Mouse (Mus musculus): ENCODE measurements around the gene Trdmt1. TPM values are rescaled to one million over a fixed set of nuclear protein-coding genes. Genes with fewer than 3 reads are reported as not detected.

Gene Trdmt1
- polyA plus RNA-seq, 1 experiment: 3.1 TPM

DNA sequence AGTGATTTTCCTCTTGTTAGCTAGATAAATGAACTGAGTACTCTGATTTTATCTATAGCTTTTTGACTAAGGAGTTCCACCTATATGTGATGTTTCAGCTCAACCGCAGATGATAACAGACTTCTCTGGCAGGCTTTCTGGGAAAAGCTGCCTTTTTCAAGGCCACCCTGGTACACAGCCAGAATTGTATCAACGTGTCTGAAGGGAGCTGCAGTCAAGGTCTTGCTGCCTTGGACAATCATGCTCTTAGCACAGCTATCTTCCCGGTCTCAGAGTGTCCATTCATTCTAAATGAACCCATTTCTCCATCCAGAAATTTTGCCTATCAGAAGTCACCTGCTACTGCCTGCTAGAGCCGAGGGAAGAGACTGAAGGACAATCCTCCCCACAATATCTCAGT is 16.9 kb downstream of the Trdmt1 start:
- TF ChIP-seq CTCF (IDR thresholded peaks at IDR 0.05; ENCODE audit: control insufficient read depth, insufficient read depth, low read length) (no peak), POLR2A (IDR thresholded peaks at IDR 0.05; ENCODE audit: borderline replicate concordance, control insufficient read depth, low read depth, low read length) (no peak)
- Histone ChIP-seq H3K4me3 (replicated peaks; ENCODE audit: control insufficient read depth, low read depth, low read length) (no peak overlapping the region), H3K27ac (ENCODE audit: control insufficient read depth, insufficient read depth, low read depth, low read length, poor library complexity) (no peak overlapping the region), H3K4me1 (ENCODE audit: control insufficient read depth, insufficient read depth, low read length) (no peaks in the 10 kb centered on the region)
- 77% methylated on average over 4 of the region's 4 CpGs for WGBS

GRCm38 (mm10) chr2:13527125-13527524 is 17.3 kb downstream of the Trdmt1 start:
- WGBS: 69% methylated on average over 2 of the region's 2 CpGs
- TF ChIP-seq CTCF (IDR thresholded peaks at IDR 0.05; ENCODE audit: control insufficient read depth, insufficient read depth, low read length): no peak
- no peak for TF ChIP-seq POLR2A (IDR thresholded peaks at IDR 0.05; ENCODE audit: borderline replicate concordance, control insufficient read depth, low read depth, low read length)
- no peak overlapping the region for H3K27ac ChIP-seq (ENCODE audit: control insufficient read depth, insufficient read depth, low read depth, low read length, poor library complexity)
- no peaks in the 10 kb centered on the region for H3K4me1 ChIP-seq (ENCODE audit: control insufficient read depth, insufficient read depth, low read length)
- no peak overlapping the region for H3K4me3 ChIP-seq (replicated peaks; ENCODE audit: control insufficient read depth, low read depth, low read length)

DNA sequence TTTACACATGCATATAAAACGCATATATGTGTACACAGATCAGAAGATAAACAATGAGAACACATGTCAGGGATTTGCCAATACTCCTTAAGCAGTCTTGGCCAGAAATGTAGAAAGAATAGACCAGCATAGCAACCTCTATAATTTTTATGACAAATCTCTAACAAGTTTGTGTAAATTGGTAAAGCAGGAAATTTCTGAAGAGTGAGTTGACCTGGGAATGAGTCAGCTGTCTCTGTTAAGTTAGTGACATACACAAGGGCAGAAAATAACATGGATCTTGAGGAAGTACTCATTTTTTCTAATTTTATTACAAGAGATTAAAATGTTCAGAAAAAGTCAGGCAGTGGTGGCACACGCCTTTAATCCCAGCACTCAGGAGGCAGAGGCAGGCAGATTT is 18.3 kb downstream of the Trdmt1 start:
- WGBS: 68% methylated on average over 2 of the region's 2 CpGs
- TF ChIP-seq CTCF (IDR thresholded peaks at IDR 0.05; ENCODE audit: control insufficient read depth, insufficient read depth, low read length) (no peak), POLR2A (IDR thresholded peaks at IDR 0.05; ENCODE audit: borderline replicate concordance, control insufficient read depth, low read depth, low read length) (no peak)
- no peak overlapping the region for H3K4me3 ChIP-seq (replicated peaks; ENCODE audit: control insufficient read depth, low read depth, low read length)
- no peak overlapping the region for H3K27ac ChIP-seq (ENCODE audit: control insufficient read depth, insufficient read depth, low read depth, low read length, poor library complexity)
- H3K4me1 ChIP-seq (ENCODE audit: control insufficient read depth, insufficient read depth, low read length): no peaks in the 10 kb centered on the region

DNA sequence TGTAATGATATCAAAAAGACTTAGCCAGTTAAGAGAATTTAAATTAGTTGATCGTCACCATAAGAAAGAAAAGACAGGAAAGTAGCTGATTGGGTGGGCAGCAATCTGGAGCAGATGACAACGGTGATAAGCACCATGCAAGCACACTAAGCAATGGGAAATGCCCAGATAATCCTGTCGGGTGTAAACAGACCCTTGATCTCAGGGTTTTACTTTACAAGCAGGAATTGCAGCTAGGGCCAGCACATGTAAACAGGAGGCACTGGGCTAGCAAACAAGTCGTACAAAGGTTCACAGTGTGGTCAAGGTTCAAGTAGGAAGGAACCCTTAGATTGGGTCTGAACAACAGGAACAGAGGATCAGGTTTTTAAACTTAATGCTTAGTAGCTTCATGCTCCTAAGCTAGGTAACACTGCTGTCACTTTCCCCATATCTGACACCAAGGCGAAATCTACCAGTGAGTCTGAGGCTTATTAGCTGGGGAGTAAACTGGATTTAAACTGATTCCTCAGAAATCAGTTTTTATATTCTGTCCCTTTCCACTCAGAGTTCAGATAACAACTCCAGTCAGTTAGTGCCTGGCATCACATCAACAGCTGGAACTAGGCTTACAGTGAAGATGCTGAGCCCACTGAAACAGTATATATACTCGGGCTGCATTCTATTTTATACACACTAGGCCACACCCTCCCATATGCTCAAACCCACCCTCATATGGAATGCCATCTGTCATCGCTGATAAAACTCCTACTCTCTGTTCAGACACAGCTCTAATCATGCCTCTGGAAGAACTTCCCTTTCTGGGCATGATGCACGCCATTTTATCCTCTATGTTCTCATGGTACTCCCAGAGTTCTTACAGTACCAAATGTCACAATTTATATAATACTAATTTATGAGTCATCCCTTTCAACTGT is 20.7 kb downstream of the Trdmt1 start:
- TF ChIP-seq CTCF (IDR thresholded peaks at IDR 0.05; ENCODE audit: control insufficient read depth, insufficient read depth, low read length): no peak
- no peak for TF ChIP-seq POLR2A (IDR thresholded peaks at IDR 0.05; ENCODE audit: borderline replicate concordance, control insufficient read depth, low read depth, low read length)
- Histone ChIP-seq H3K4me1 (ENCODE audit: control insufficient read depth, insufficient read depth, low read length) (no peaks in the 10 kb centered on the region), H3K4me3 (replicated peaks; ENCODE audit: control insufficient read depth, low read depth, low read length) (no peak overlapping the region), H3K27ac (ENCODE audit: control insufficient read depth, insufficient read depth, low read depth, low read length, poor library complexity) (no peak overlapping the region)
- WGBS: 60% methylated on average over 8 of the region's 8 CpGs

- WGBS: 60% methylated on average over 8 of the region's 8 CpGs
- Histone ChIP-seq H3K4me1 (ENCODE audit: control insufficient read depth, insufficient read depth, low read length) (no peaks in the 10 kb centered on the region), H3K4me3 (replicated peaks; ENCODE audit: control insufficient read depth, low read depth, low read length) (no peak overlapping the region), H3K27ac (ENCODE audit: control insufficient read depth, insufficient read depth, low read depth, low read length, poor library complexity) (no peak overlapping the region)
- TF ChIP-seq POLR2A (IDR thresholded peaks at IDR 0.05; ENCODE audit: borderline replicate concordance, control insufficient read depth, low read depth, low read length): no peak
Observed at GRCm38 (mm10) chr2:13522106-13522505, 22.4 kb downstream of the Trdmt1 start.

DNA sequence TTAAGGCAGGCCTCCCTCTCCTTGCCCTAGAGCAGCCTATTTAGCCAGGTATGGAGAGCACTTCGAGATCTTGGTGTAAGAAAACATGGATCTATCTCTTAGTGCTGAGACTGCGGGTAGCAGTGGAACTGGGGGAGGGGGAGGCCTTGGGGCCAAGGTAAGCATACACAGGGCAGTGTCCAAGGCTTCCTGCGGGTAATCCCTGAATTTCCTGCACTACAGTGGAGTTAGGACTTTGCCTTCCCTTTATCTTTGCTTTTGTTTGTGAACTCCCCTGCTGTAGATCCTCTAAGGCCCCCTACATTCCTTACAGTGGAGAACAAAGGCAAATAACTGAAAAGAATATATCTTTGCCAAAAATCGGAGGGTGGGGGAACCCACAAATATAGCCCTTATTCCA is 29.5 kb downstream of the Trdmt1 start:
- Histone ChIP-seq H3K4me3 (replicated peaks; ENCODE audit: control insufficient read depth, low read depth, low read length) (no peak overlapping the region), H3K4me1 (ENCODE audit: control insufficient read depth, insufficient read depth, low read length) (no peaks in the 10 kb centered on the region), H3K27ac (ENCODE audit: control insufficient read depth, insufficient read depth, low read depth, low read length, poor library complexity) (no peak overlapping the region)
- WGBS: 86% methylated on average over 4 of the region's 4 CpGs
- TF ChIP-seq POLR2A (IDR thresholded peaks at IDR 0.05; ENCODE audit: borderline replicate concordance, control insufficient read depth, low read depth, low read length) (no peak), CTCF (IDR thresholded peaks at IDR 0.05; ENCODE audit: control insufficient read depth, insufficient read depth, low read length) (no peak)

DNA sequence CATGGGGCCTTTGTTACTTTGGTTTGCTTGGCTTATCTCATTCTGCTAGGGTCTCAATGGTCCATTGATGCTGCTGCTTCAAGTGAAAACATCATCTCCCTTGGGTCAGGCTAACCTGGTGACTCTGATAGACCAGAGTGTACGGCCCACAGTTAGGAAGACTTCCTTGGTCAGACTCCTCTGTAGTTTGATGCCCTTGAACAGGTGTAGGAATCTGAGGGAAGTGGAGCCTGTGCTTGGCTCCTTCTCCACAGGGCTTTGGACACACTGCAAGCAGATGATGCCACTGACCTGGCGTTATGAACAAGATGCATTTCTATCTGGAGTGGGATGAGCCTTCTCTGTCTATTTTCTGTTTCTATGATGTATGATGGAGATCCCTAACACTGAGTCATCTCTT is 41.8 kb downstream of the Trdmt1 start:
- no peak for TF ChIP-seq CTCF (IDR thresholded peaks at IDR 0.05; ENCODE audit: control insufficient read depth, insufficient read depth, low read length)
- no peaks in the 10 kb centered on the region for H3K4me1 ChIP-seq (ENCODE audit: control insufficient read depth, insufficient read depth, low read length)
- 85% methylated on average over 2 of the region's 2 CpGs for WGBS
- no peak overlapping the region for H3K4me3 ChIP-seq (replicated peaks; ENCODE audit: control insufficient read depth, low read depth, low read length)
- no peak overlapping the region for H3K27ac ChIP-seq (ENCODE audit: control insufficient read depth, insufficient read depth, low read depth, low read length, poor library complexity)

DNA sequence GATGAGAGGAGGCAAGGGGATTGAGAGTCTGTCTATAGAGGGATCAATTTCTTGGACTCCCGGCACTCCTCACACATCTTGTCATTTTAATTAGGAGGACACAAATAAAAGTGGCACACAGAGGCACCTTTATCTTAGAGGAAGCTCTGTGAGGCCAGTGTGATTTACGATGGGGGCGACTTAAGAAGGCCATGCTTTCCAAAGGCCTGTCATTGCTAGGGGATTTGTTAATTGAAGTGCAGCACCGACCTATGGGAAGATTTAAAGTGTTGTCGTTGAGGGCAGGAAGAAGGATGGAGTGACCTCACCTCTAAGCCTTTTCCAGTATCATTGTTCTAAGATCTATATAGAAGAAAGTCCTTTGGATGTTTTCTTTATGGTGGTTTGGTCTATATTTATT is 42.9 kb downstream of the Trdmt1 start:
- TF ChIP-seq CTCF (IDR thresholded peaks at IDR 0.05; ENCODE audit: control insufficient read depth, insufficient read depth, low read length) (no peak), POLR2A (IDR thresholded peaks at IDR 0.05; ENCODE audit: borderline replicate concordance, control insufficient read depth, low read depth, low read length) (no peak)
- Histone ChIP-seq H3K4me1 (ENCODE audit: control insufficient read depth, insufficient read depth, low read length) (no peaks in the 10 kb centered on the region), H3K4me3 (replicated peaks; ENCODE audit: control insufficient read depth, low read depth, low read length) (no peak overlapping the region), H3K27ac (ENCODE audit: control insufficient read depth, insufficient read depth, low read depth, low read length, poor library complexity) (no peak overlapping the region)
- 58% methylated on average over 5 of the region's 5 CpGs for WGBS

Measured in bone marrow, adult 2 months (tissue).